Mouse (Mus musculus) CH12.LX (cell line): ENCODE measurements at regions not wholly inside any gene's neighbourhood (a gene's known extent, or its start where the extent isn't known, plus 50 kb on each side); places are given as distances from the start of the nearest gene placed in this dataset.

Experiments
- CHD2 ChIP-seq: IDR thresholded peaks from 2 replicates; pipeline ENCODE4 v1.6.1; 2011; ENCODE audit warnings: low read length, improper control_type of control experiment
- CTCF ChIP-seq, 2 experiments: IDR thresholded peaks in 1 of 2; conservative IDR thresholded peaks in 1 of 2; 2 replicates each; pipeline ENCODE4 v1.5.1; 2011 to 2012; ENCODE audit warnings: low read depth in 2 of 2, low read length in 2 of 2, improper control_type of control experiment in 1 of 2, inconsistent platforms in 1 of 2, mild to moderate bottlenecking in 1 of 2, moderate library complexity in 1 of 2
- ELF1 ChIP-seq: IDR thresholded peaks from 2 replicates; pipeline ENCODE4 v1.6.1; 2014; ENCODE audit warnings: low read depth, mild to moderate bottlenecking, inconsistent platforms, low read length, improper control_type of control experiment
- EP300 ChIP-seq: IDR thresholded peaks from 2 replicates; pipeline ENCODE4 v1.6.1; 2011; ENCODE audit warnings: low read length, improper control_type of control experiment
- JUN ChIP-seq: IDR thresholded peaks from 2 replicates; pipeline ENCODE4 v1.6.1; 2011; ENCODE audit warnings: low read depth, mild to moderate bottlenecking, low read length, improper control_type of control experiment, moderate library complexity; ENCODE audit not compliant: insufficient read depth
- MAX ChIP-seq: IDR thresholded peaks from 2 replicates; pipeline ENCODE4 v1.6.1; 2011; ENCODE audit warnings: low read length, improper control_type of control experiment
- MXI1 ChIP-seq: IDR thresholded peaks from 2 replicates; pipeline ENCODE4 v1.6.1; 2011; ENCODE audit warnings: mild to moderate bottlenecking, low read depth, low read length, improper control_type of control experiment
- MYC ChIP-seq: IDR thresholded peaks from 2 replicates; pipeline ENCODE4 v1.6.1; 2011; ENCODE audit warnings: low read depth, mild to moderate bottlenecking, improper control_type of control experiment, low read length
- POLR2A ChIP-seq: IDR thresholded peaks from 2 replicates; pipeline ENCODE4 v1.6.1; 2011; ENCODE audit warnings: low read depth, mild to moderate bottlenecking, improper control_type of control experiment, low read length
- RAD21 ChIP-seq: IDR thresholded peaks from 2 replicates; pipeline ENCODE4 v1.6.1; 2011; ENCODE audit warnings: low read depth, mild to moderate bottlenecking, low read length, improper control_type of control experiment, moderate library complexity
- SMC3 ChIP-seq: IDR thresholded peaks from 2 replicates; pipeline ENCODE4 v1.6.1; 2011; ENCODE audit warnings: low read depth, low read length, improper control_type of control experiment
- TCF12 ChIP-seq: IDR thresholded peaks from 2 replicates; pipeline ENCODE4 v1.6.1; 2014; ENCODE audit warnings: low read depth, mild to moderate bottlenecking, inconsistent platforms, low read length, improper control_type of control experiment
- ZMIZ1 ChIP-seq: IDR thresholded peaks from 2 replicates; pipeline ENCODE4 v1.6.1; 2012; ENCODE audit warnings: low read depth, mild to moderate bottlenecking, inconsistent platforms, low read length, improper control_type of control experiment
- ZNF384 ChIP-seq: IDR thresholded peaks from 2 replicates; pipeline ENCODE4 v1.6.1; 2012; ENCODE audit warnings: low read depth, low read length, improper control_type of control experiment, inconsistent platforms

- TF ChIP-seq CTCF (conservative IDR thresholded peaks at IDR 0.05 in 1 of 2, IDR thresholded peaks at IDR 0.05 in 1 of 2; ENCODE audit: low read depth in 2 of 2, low read length in 2 of 2), result no peak
- no peak for TF ChIP-seq POLR2A
- TF ChIP-seq ZNF384, result no peak
- no peak for TF ChIP-seq MXI1
- no peak for TF ChIP-seq MAX
- TF ChIP-seq EP300, result no peak
- TF ChIP-seq MYC, result no peak
- TF ChIP-seq JUN, result no peak
- no peak for TF ChIP-seq RAD21
- no peak for TF ChIP-seq TCF12
- TF ChIP-seq SMC3, result no peak
- TF ChIP-seq ZMIZ1, result no peak
- no peak for TF ChIP-seq CHD2
- no peak for TF ChIP-seq ELF1
Measured at GRCm38 (mm10) chr13:85436254-85436653, 147.3 kb upstream of the Rasa1 start.
